Mouse (Mus musculus) megakaryocyte, adult 5-6 weeks (primary cell): ENCODE data around the gene Mrps18c. TPM values are rescaled to one million over a fixed set of nuclear protein-coding genes. Genes with fewer than 3 reads are reported as not detected.
A peak's percentile ranks its signal among the peaks of the same experiment; 100 is the strongest.

Source experiments
- ATAC-seq: 2 replicates; pipeline ENCODE4 v1.8.0; 2016; ENCODE audit warnings: mild to moderate bottlenecking, inconsistent platforms; ENCODE audit not compliant: poor library complexity, severe bottlenecking
- total RNA-seq, 2 experiments: library from RNA; stranded (forward) in 1 of 2; stranded (reverse) in 1 of 2; fragments of 153-499, 151-499 nt in 1 of 2; fragments of 221-1000, 200-1000 nt in 1 of 2; gene quantifications; 2 replicates each; pipeline versions ENCODE4 v1.2.3 to v1.2.4; 2015 to 2017

Mrps18c gene
- total RNA-seq (2015) = 91.5 and 114 TPM in 2 replicates
- 113 and 148 TPM in 2 replicates for total RNA-seq (2017)

DNA sequence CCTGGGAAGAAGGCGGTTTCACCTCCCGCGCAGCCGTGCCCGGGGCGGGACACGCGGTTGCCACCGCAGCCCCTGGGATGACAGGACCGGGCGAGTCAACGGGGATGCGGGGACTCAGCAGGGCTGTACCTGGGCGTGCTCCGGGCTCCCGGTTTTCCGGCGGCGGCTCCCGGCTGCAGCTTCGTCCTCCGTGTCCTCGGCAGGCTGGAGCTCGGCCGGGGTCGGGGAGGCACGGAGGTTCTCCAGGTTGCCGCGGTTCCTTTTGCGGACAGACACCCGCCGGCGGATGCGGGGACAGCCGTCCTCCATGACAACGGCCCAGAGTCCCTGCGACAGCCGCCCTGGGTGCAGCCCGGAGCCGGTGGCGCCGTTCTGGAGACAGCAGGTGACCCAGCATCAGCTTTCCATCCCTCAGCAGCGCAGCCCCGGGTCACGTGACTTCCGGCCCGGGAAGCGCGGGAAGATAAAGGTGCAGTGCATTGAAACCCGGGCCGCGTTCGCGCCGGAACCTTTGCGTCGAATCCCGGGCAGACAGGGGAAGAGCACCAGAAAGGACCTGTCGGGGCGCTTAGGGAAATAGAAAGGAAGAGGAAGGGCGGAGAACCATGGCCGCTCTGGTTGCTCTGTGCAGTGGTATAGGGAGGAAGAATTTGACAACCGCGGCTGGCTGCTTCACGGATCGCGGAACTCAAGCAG lies at the start of gene Mrps18c, which contains the start of gene Helq:
Gene Mrps18c (plus strand): TSS at position 463 of the 696 bp plus-strand sequence.
Gene Helq (minus strand): TSS at position 434 of the 696 bp plus-strand sequence.
- ATAC-seq = peak; percentile 98

DNA sequence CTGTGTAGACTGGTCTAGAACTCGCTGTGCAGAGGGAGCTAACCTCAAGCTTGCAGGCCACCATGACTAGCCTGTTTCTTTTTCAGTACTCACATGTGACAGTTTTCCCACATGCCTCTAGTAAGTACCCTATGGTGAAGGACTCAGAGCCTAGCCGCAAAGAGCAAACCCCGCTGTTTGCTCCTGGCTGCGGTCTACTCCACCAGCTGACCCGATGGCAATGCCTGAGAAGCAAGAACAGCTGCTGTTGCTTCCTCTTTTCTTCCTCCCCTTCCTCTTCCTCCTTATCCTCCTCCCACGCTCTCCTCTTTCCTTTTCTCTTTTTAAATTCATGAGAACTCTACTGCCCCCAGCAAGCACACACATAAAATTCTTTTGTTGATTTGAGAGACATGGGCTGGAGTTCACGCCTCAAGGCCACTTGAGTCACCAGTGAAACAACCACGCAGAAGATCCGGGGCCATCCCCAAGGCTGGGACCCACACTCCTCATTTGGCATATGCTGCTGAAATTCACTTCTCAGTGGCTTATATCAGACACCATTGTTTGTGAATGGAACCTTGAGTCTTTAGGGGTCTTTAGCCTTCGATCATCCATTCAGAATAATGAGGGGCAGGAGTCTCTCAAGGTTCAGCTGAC lies 47.7 kb upstream of the Mrps18c start:
- ATAC-seq = peak; percentile 95

- ATAC-seq = no peak
These were observed 46.8 kb upstream of the Mrps18c start for GRCm38 (mm10) chr5:100751655-100752054.

DNA sequence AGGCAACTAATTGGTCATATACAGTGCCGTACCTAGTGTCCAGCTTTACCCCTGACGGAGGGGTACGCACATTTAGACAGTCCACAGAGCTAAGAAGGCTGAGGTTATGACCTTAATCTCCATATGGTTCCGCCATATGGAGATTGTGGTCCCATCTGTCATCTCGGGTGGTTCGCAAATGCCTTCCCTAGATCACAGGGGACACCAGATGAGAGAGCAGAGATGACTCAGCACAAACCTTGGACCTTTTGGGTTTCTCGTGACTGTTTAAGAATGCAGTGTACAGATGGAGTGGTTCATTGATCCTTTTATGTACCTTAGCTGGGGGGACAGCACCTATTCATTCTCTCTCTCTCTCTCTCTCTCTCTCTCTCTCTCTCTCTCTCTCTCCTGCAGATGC lies 45.0 kb upstream of the Mrps18c start:
- ATAC-seq = no peak

GRCm38 (mm10) chr5:100758121-100758520 lies 40.3 kb upstream of the Mrps18c start:
- no peak for ATAC-seq

- no peak for ATAC-seq
These were observed 38.3 kb upstream of the Mrps18c start for GRCm38 (mm10) chr5:100760049-100760663.

DNA sequence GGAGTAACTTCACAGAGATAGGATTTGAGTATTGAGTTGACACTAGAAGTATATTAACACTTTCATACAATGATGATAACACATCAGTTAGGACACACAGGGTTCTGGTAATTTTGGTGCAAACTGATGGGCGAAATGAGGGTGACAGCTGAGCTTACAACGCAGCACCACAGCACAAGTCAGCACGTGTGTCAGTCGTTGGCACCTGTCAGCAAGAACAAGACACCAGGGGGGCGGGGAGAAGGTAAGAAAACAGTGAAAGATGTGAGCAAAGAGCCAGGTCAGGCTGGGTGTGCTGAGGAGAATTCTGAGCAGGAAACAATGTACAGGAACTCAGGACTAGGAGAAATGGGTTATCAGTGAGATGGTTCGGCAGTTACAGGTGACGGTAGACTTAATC lies 36.7 kb upstream of the Mrps18c start:
- no peak for ATAC-seq

- ATAC-seq = no peak
These were observed 32.4 kb upstream of the Mrps18c start for GRCm38 (mm10) chr5:100766026-100766425.

DNA sequence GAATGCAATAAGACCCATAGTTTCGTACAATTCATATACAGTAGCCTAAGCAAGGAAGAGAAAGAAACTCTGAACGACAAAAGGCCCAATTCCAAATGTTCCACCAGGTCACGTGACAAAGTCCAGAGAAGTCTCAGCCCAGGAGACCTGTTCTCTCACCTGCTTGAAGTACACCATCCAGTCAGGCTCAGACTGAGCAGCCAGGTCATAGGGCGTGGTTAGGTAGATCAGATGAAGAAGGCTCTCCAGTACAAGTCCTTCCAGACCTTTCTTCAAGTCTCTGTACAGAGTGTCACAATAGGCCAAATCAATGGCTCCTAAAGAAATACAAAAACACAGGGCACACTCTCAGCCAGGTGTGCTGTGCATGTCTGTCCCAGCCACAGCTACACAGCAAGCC lies 26.9 kb upstream of the Mrps18c start:
- no peak for ATAC-seq

GRCm38 (mm10) chr5:100775778-100776404 lies 22.5 kb upstream of the Mrps18c start:
- ATAC-seq = no peak

DNA sequence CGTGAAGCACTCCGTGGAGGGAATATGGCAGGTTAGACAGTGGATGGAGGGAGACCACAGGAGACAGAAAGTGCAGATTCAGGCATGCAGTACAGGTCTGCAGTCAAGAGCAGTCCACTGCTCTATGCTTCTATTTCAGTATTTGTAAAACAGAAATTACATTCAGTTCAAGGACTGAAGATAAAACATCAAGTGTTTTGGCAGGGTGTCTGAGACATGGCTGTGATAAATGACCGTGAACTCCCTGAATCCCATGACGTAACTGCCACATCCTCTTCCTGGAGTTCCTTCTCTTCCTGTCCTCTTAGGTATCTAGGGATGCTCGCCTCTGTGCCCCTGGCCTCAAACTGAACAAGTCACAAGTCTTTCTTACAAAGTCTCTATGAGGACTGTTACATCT lies 21.5 kb upstream of the Mrps18c start:
- ATAC-seq = no peak

GRCm38 (mm10) chr5:100779002-100779401 lies 19.4 kb upstream of the Mrps18c start:
- ATAC-seq = no peak

DNA sequence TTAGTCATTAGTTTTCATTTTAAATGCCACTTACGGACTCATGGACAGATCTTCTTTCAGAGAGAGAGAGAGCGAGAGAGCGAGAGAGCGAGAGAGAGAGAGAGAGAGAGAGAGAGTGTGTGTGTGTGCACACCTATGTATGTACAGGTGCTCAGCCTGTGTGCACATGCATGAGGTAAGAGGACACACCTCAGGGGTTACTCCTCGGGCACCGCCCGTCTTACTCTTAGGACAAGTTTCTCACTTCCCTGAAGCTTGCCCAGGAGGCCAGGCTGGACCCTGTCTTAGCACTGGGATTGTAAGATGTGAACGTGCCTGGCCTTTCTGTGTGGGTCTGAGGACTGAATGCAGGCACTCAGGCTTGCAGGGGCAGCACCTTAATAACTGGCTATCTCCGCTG lies 10.9 kb upstream of the Mrps18c start:
- ATAC-seq = no peak

- ATAC-seq = no peak
These were observed 6.2 kb upstream of the Mrps18c start for GRCm38 (mm10) chr5:100792261-100792660.

GRCm38 (mm10) chr5:100794084-100794483 lies 4.3 kb upstream of the Mrps18c start:
- ATAC-seq = no peak

GRCm38 (mm10) chr5:100818341-100818740 lies 19.9 kb downstream of the Mrps18c start:
- no peak for ATAC-seq

- ATAC-seq = peak; percentile 19; the same call in 1 of the 2 replicates
These were observed 21.4 kb downstream of the Mrps18c start for GRCm38 (mm10) chr5:100819568-100820480.

GRCm38 (mm10) chr5:100820483-100821184 lies 22.2 kb downstream of the Mrps18c start, which contains the start of gene Abraxas1:
Gene Abraxas1, minus strand, starts transcription at chr5:100820965.
- peak; percentile 98 for ATAC-seq

- peak; percentile 55 for ATAC-seq
These were observed 22.9 kb downstream of the Mrps18c start for GRCm38 (mm10) chr5:100821375-100821774.

GRCm38 (mm10) chr5:100822826-100823225 lies 24.4 kb downstream of the Mrps18c start:
- ATAC-seq = no peak
